Mouse (Mus musculus): ENCODE data around the gene Aipl1. TPM values are rescaled to one million over a fixed set of nuclear protein-coding genes. Genes with fewer than 3 reads are reported as not detected.

The Aipl1 gene
- polyA plus RNA-seq, 1 experiment = not detected

DNA sequence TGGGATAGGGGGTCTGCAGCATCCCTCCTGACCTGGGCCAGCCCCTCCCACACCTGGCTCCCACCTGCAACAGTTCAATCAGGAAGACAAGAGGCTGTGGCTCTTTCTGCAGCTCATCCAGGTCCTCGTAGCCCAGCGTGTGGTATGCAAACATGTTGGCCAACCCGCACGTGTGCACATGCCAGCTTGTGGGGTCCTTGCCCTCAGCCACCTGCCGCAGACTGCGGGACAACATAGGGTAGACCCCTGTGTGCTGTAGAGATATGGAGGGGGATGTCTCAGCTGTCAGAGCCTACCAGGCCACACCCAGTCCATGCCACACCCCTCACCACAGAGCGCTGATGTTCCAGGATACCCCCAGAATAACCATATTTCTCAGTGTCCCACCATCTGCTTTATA, 6.0 kb downstream of the Aipl1 start:
- H3K4me3 ChIP-seq (replicated peaks; ENCODE audit: control insufficient read depth, low read depth, low read length) = no peak overlapping the region
- WGBS = 86% methylated on average over 7 of the region's 7 CpGs
- no peaks in the 10 kb centered on the region for H3K4me1 ChIP-seq (ENCODE audit: control insufficient read depth, insufficient read depth, low read length)
- no peak overlapping the region for H3K27ac ChIP-seq (ENCODE audit: control insufficient read depth, insufficient read depth, low read depth, low read length, poor library complexity)
- no peak for TF ChIP-seq POLR2A (IDR thresholded peaks at IDR 0.05; ENCODE audit: borderline replicate concordance, control insufficient read depth, low read depth, low read length)
- no peak for TF ChIP-seq CTCF (IDR thresholded peaks at IDR 0.05; ENCODE audit: control insufficient read depth, insufficient read depth, low read length)

DNA sequence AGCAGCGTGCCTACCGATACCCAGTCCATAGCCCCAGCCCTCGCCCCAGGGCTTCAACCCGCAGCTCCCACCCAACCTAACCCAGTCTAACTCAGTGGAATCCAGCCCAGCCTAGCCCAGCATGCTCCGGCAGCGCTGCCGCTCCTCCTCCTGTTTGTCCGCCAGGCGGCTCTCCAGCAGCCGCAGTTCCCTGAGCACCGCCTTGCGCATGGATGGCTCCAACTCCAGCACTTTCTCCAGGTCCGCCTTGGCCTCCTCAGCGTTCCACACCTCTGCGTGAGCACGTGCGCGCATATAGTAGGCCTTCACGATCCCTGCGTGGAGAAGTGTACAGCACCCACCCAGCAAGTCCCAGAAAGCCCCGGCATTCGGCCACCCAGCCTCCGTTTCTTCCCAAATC, 8.2 kb downstream of the Aipl1 start:
- WGBS = 48% methylated on average over 23 of the region's 23 CpGs

DNA sequence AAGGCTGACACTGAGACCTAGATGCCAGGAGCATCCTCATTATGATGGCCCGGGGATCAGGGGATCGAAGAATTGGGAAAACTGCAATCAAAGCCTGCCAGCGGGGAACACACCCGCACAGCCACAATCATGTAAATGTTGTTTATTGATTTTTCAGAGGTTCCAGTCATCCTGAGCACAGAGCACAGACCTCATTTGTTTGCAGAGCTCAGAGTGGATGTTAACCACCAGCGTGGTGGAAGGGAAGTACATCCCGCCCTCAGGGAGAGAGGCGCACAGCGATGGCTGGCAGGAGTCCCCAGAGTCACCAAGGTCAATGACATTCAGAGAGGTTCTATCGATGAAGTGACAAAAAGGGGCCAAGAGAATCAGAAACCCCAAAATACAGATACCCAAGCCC, 9.5 kb downstream of the Aipl1 start:
- H3K27ac ChIP-seq (ENCODE audit: control insufficient read depth, insufficient read depth, low read depth, low read length, poor library complexity) = no peak overlapping the region
- WGBS = 80% methylated on average over 9 of the region's 9 CpGs
- H3K4me1 ChIP-seq (ENCODE audit: control insufficient read depth, insufficient read depth, low read length) = no peaks in the 10 kb centered on the region
- H3K4me3 ChIP-seq (replicated peaks; ENCODE audit: control insufficient read depth, low read depth, low read length) = no peak overlapping the region
- TF ChIP-seq CTCF (IDR thresholded peaks at IDR 0.05; ENCODE audit: control insufficient read depth, insufficient read depth, low read length) (no peak), POLR2A (IDR thresholded peaks at IDR 0.05; ENCODE audit: borderline replicate concordance, control insufficient read depth, low read depth, low read length) (no peak)

More for the DNA sequence above, 8.2 kb downstream of the Aipl1 start:
- TF ChIP-seq CTCF (IDR thresholded peaks at IDR 0.05; ENCODE audit: control insufficient read depth, insufficient read depth, low read length) = no peak
- no peak overlapping the region for H3K27ac ChIP-seq (ENCODE audit: control insufficient read depth, insufficient read depth, low read depth, low read length, poor library complexity)
- no peaks in the 10 kb centered on the region for H3K4me1 ChIP-seq (ENCODE audit: control insufficient read depth, insufficient read depth, low read length)
- H3K4me3 ChIP-seq (replicated peaks; ENCODE audit: control insufficient read depth, low read depth, low read length) = no peak overlapping the region

DNA sequence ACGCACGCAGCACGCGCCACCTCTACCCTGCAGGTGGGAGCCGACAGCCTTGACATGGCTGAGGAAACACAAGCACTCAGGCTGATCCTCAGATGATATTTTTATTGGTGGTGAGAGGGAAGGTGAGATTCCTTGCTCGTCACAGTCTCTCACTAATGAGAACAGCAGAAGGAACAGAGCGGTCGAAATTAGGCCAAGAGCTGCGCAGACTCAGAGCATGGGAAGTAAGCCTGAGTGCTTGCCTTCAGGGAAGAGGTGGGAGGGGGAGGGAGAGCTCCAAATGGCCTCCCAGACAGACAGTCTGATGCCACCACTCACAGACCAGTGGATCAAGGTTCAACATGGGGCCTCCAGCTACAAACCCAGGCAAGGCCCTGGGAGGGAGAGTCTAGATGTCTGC, 10.8 kb downstream of the Aipl1 start:
- 84% methylated on average over 9 of the region's 9 CpGs for WGBS
- no peak for TF ChIP-seq CTCF (IDR thresholded peaks at IDR 0.05; ENCODE audit: control insufficient read depth, insufficient read depth, low read length)
- no peak for TF ChIP-seq POLR2A (IDR thresholded peaks at IDR 0.05; ENCODE audit: borderline replicate concordance, control insufficient read depth, low read depth, low read length)

DNA sequence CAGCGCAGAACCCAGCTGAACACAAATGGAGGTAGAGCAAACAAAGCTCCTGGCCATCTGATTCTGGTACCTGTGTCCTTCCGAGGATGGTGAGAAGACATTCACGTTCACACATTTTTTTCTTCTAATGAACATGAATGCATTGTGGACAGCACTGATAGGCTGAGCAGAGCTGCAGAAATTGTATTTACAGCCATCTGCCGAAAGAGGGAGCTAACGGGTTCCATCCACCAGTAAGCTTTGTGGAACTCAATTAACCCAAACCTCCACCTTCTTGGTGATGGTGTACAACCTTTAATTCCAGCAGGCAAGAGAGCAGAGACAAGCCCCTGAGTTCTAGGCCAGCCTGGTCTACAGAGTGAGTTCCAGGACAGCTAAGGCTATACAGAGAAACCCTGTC, 11.5 kb downstream of the Aipl1 start:
- 25% methylated on average over 5 of the region's 5 CpGs for WGBS
- no peak overlapping the region for H3K27ac ChIP-seq (ENCODE audit: control insufficient read depth, insufficient read depth, low read depth, low read length, poor library complexity)
- no peaks in the 10 kb centered on the region for H3K4me1 ChIP-seq (ENCODE audit: control insufficient read depth, insufficient read depth, low read length)
- H3K4me3 ChIP-seq (replicated peaks; ENCODE audit: control insufficient read depth, low read depth, low read length) = no peak overlapping the region
- TF ChIP-seq POLR2A (IDR thresholded peaks at IDR 0.05; ENCODE audit: borderline replicate concordance, control insufficient read depth, low read depth, low read length) = no peak
- no peak for TF ChIP-seq CTCF (IDR thresholded peaks at IDR 0.05; ENCODE audit: control insufficient read depth, insufficient read depth, low read length)

More for the DNA sequence above, 10.8 kb downstream of the Aipl1 start:
- H3K27ac ChIP-seq (ENCODE audit: control insufficient read depth, insufficient read depth, low read depth, low read length, poor library complexity) = no peak overlapping the region
- H3K4me3 ChIP-seq (replicated peaks; ENCODE audit: control insufficient read depth, low read depth, low read length) = no peak overlapping the region
- H3K4me1 ChIP-seq (ENCODE audit: control insufficient read depth, insufficient read depth, low read length) = no peaks in the 10 kb centered on the region

DNA sequence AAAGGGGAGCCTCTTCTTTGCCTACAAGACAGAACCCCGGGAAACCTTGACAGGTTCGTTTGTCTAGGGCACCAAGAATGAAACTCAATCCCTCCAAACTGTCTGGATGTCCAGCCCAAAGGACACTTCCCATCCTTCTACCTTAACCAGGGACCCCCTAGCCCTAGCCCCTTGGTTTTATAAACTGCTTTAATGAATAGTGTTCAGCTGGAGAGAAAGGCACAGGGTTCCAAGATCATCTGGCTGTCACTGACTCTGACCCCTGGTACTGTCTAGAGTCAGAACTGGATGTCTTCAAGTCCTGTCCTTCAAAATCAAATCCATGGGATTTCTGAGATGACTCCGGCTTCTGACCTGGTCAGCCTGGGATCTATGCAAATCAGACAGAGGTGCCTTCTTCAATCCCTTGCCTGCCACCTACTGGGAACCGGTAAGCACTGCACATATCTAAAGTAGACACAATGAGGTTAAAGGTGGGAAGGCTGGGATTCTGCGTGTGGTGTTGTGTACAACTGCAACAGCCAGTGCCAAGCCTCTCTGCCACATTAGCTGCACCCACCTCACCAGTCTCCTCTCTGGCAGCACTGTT, 13.0 kb downstream of the Aipl1 start:
- TF ChIP-seq CTCF (IDR thresholded peaks at IDR 0.05; ENCODE audit: control insufficient read depth, insufficient read depth, low read length) (peak; percentile 53), POLR2A (IDR thresholded peaks at IDR 0.05; ENCODE audit: borderline replicate concordance, control insufficient read depth, low read depth, low read length) (no peak)
- Histone ChIP-seq H3K4me1 (ENCODE audit: control insufficient read depth, insufficient read depth, low read length) (no peaks in the 10 kb centered on the region), H3K27ac (ENCODE audit: control insufficient read depth, insufficient read depth, low read depth, low read length, poor library complexity) (no peak overlapping the region), H3K4me3 (replicated peaks; ENCODE audit: control insufficient read depth, low read depth, low read length) (no peak overlapping the region)
- 12% methylated on average over 5 of the region's 5 CpGs for WGBS

DNA sequence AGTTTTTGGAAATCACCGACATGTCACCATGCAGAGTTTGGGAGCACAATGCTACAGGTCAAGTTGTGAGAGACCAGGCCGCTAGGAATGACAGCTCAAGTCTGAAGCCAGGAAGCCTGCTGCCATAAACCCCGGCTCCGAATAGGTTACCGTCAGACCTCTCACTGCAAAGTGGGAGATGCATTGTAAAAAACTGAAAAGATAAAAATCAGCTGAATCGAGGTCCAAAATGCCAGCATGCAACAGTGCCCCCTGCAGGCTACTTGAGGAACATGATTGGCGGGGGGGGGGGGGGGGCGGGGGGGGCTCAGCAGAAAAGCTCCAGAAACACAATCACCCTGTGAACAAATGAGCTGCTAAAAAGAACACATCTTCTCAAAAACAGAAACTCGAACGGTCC, 13.7 kb downstream of the Aipl1 start:
- WGBS = 14% methylated on average over 10 of the region's 10 CpGs
- Histone ChIP-seq H3K27ac (ENCODE audit: control insufficient read depth, insufficient read depth, low read depth, low read length, poor library complexity) (no peak overlapping the region), H3K4me1 (ENCODE audit: control insufficient read depth, insufficient read depth, low read length) (no peaks in the 10 kb centered on the region), H3K4me3 (replicated peaks; ENCODE audit: control insufficient read depth, low read depth, low read length) (no peak overlapping the region)
- no peak for TF ChIP-seq CTCF (IDR thresholded peaks at IDR 0.05; ENCODE audit: control insufficient read depth, insufficient read depth, low read length)
- no peak for TF ChIP-seq POLR2A (IDR thresholded peaks at IDR 0.05; ENCODE audit: borderline replicate concordance, control insufficient read depth, low read depth, low read length)

DNA sequence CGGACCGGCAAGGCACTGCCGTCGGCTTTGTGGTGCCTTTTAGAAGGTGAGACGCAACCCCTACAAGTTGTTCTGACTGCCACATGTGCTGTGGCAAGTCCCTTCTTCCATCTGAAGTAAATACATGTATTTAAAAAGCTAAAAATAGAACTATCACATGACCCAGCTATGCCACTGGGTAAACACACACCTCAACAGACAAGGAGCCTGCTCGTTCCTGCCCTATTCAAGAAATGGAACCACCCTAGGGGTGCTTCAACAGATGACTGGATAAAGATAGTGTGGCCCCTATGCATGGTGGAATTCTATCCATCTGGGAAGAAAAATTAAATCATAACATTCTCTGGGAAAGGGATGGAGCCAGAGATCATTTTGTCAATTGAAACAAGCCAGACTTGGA, 14.5 kb downstream of the Aipl1 start:
- Histone ChIP-seq H3K4me1 (ENCODE audit: control insufficient read depth, insufficient read depth, low read length) (no peaks in the 10 kb centered on the region), H3K27ac (ENCODE audit: control insufficient read depth, insufficient read depth, low read depth, low read length, poor library complexity) (no peak overlapping the region), H3K4me3 (replicated peaks; ENCODE audit: control insufficient read depth, low read depth, low read length) (no peak overlapping the region)
- TF ChIP-seq POLR2A (IDR thresholded peaks at IDR 0.05; ENCODE audit: borderline replicate concordance, control insufficient read depth, low read depth, low read length) = no peak
- no peak for TF ChIP-seq CTCF (IDR thresholded peaks at IDR 0.05; ENCODE audit: control insufficient read depth, insufficient read depth, low read length)
- 80% methylated on average over 6 of the region's 6 CpGs for WGBS

DNA sequence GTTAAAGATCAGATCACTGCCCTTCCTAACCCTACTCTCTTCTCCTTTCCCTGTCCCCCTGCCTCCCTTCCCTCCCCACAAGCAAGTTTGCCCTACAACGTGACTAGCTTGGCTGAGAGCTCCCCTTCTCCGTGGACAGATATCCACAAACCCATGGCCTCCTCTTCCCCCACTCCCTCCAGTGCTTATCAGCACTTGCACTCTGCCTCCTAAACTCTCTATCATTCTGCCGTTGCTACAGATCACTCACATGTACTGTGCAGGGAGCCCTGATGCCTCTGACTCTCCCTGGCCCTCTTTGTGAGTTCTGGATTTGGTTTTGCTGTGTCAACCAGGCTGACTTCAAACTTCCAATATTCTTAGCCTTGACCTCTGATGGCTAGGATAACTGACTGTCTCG, 16.3 kb downstream of the Aipl1 start:
- TF ChIP-seq POLR2A (IDR thresholded peaks at IDR 0.05; ENCODE audit: borderline replicate concordance, control insufficient read depth, low read depth, low read length) = no peak
- TF ChIP-seq CTCF (IDR thresholded peaks at IDR 0.05; ENCODE audit: control insufficient read depth, insufficient read depth, low read length) = no peak
- 61% methylated on average over 4 of the region's 4 CpGs for WGBS
- no peaks in the 10 kb centered on the region for H3K4me1 ChIP-seq (ENCODE audit: control insufficient read depth, insufficient read depth, low read length)
- no peak overlapping the region for H3K4me3 ChIP-seq (replicated peaks; ENCODE audit: control insufficient read depth, low read depth, low read length)
- no peak overlapping the region for H3K27ac ChIP-seq (ENCODE audit: control insufficient read depth, insufficient read depth, low read depth, low read length, poor library complexity)

All from bone marrow, adult 2 months (tissue).